Mouse (Mus musculus): Measurements from ENCODE around the gene Atp2a1. TPM values are rescaled to one million over a fixed set of nuclear protein-coding genes. Genes with fewer than 3 reads are reported as not detected.
A peak's percentile ranks its signal among the peaks of the same experiment; 100 is the strongest.

Atp2a1 gene
- polyA plus RNA-seq, 1 experiment from 2014 or later, result 0.45 TPM

GRCm38 (mm10) chr7:126399548-126399947 is 63.4 kb downstream of the Atp2a1 start:
- Histone ChIP-seq H3K4me3 (replicated peaks; ENCODE audit: low read depth, low read length) (no peak overlapping the region), H3K27ac (no peak overlapping the region), H3K36me3 (ENCODE audit: insufficient read depth, low read length) (no peaks in the 10 kb centered on the region), H3K27me3 (ENCODE audit: insufficient read depth, low read length) (no peaks in the 10 kb centered on the region), H3K9ac (ENCODE audit: low read depth, low read length) (no peak overlapping the region), H3K4me2 (ENCODE audit: low read length) (no peak overlapping the region), H3K9me3 (replicated peaks; ENCODE audit: low read length) (no peaks in the 10 kb centered on the region), H3K4me1 (replicated peaks; ENCODE audit: insufficient read depth, low read length) (no peaks in the 10 kb centered on the region)
- peak; percentile 91 for TF ChIP-seq CTCF (IDR thresholded peaks at IDR 0.05; ENCODE audit: low read depth)
- WGBS, result 7% methylated on average over 5 of the region's 5 CpGs
- ATAC-seq (replicated peaks; ENCODE audit: low FRiP score, low read depth) (no peak), DNase-seq (ENCODE audit: low spot score) (peak; percentile 88)

- ATAC-seq (replicated peaks; ENCODE audit: low FRiP score, low read depth), result no peak
- Histone ChIP-seq H3K4me3 (replicated peaks; ENCODE audit: low read depth, low read length) (no peak overlapping the region), H3K4me1 (replicated peaks; ENCODE audit: insufficient read depth, low read length) (no peaks in the 10 kb centered on the region), H3K27ac (no peak overlapping the region), H3K9me3 (replicated peaks; ENCODE audit: low read length) (no peaks in the 10 kb centered on the region), H3K36me3 (ENCODE audit: insufficient read depth, low read length) (no peaks in the 10 kb centered on the region), H3K27me3 (ENCODE audit: insufficient read depth, low read length) (no peaks in the 10 kb centered on the region), H3K9ac (ENCODE audit: low read depth, low read length) (no peak overlapping the region), H3K4me2 (ENCODE audit: low read length) (no peak overlapping the region)
- TF ChIP-seq CTCF (IDR thresholded peaks at IDR 0.05; ENCODE audit: low read depth), result no peak
- 92% methylated on average over 4 of the region's 4 CpGs for WGBS
- DNase-seq (ENCODE audit: low spot score), result no peak
Observed at GRCm38 (mm10) chr7:126397822-126398221, 65.1 kb downstream of the Atp2a1 start.

DNA sequence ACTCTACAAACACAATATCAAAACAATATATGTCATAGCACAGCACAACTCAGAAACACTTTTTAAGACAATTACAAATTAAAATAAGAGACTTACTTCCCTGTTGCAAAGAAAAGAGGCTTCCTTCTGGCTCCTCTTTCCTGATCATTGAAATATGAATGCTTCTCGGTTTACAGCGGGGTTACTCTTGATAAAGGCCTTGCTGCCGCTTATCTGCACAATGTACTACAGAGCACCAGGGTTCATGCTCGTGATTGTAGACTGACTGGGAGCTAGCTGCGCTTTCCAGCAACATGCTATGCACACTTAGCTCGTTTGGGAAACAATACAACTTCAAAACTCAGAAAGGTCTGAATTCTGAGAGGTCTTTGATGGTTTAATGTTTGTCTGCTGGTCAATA is 65.7 kb downstream of the Atp2a1 start:
- H3K9ac ChIP-seq (ENCODE audit: low read depth, low read length), result no peak overlapping the region
- DNase-seq (ENCODE audit: low spot score), result no peak
- no peak for ATAC-seq (replicated peaks; ENCODE audit: low FRiP score, low read depth)

DNA sequence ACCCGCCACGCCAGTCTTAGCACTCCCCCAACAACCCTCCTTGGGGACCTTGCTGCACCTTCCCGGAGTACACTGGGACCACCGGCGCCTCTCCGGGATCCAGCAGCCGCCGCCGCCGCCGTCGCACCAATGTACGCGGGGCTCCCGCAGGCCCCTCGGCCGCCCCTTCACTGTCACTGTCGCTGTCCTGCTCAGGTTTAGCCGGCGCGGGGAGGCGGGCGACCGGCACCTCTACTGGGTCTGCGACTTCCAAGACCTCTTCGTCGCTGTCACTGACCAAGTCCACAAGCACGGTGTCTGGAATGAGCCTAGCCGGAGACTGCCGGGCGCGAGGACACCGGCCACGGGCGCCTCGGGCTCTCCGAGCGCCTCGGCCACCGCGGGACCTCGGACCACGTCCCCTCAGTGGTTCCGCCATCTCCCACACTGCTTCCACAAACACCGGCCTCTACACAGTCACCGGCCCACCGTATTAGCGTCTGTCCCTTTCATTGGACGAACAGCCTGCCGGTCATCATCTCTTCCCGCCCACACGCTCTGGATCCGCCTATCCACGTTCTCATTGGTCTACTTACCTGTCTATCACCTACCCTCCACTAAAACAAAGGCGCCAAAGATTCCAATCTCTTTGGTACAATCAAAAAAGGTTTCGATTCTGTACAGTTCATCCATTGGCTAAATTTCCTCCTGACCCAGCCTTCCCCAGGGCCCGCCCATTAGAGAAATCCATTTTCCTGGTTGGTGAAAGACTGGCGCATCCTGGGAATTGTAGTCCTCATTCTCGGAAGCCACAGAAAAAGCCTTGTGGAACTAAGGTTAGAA is 66.4 kb downstream of the Atp2a1 start, which contains the start of gene Nfatc2ip:
Gene Nfatc2ip (minus strand): TSS at position 440 of the 822 bp plus-strand sequence.
- H3K9me3 ChIP-seq (replicated peaks; ENCODE audit: low read length), result no peaks in the 10 kb centered on the region
- no peaks in the 10 kb centered on the region for H3K4me1 ChIP-seq (replicated peaks; ENCODE audit: insufficient read depth, low read length)
- peak within 1 kb of the TSS; percentile 96 for H3K4me2 ChIP-seq (ENCODE audit: low read length)
- ATAC-seq (replicated peaks; ENCODE audit: low FRiP score, low read depth) (peak; percentile 100), DNase-seq (ENCODE audit: low spot score) (peak; percentile 100)
- peak within 1 kb of the TSS; percentile 89 for H3K4me3 ChIP-seq (replicated peaks; ENCODE audit: low read depth, low read length)
- H3K27me3 ChIP-seq (ENCODE audit: insufficient read depth, low read length), result no peaks in the 10 kb centered on the region
- H3K36me3 ChIP-seq (ENCODE audit: insufficient read depth, low read length), result no peaks in the 10 kb centered on the region
- under 1% methylated on average over 59 of the region's 59 CpGs for WGBS
- H3K27ac ChIP-seq, result no peak within 1 kb of the TSS
- H3K9ac ChIP-seq (ENCODE audit: low read depth, low read length), result peak within 1 kb of the TSS; percentile 84
- no peak for TF ChIP-seq CTCF (IDR thresholded peaks at IDR 0.05; ENCODE audit: low read depth)

More for the DNA sequence above, 65.7 kb downstream of the Atp2a1 start:
- H3K36me3 ChIP-seq (ENCODE audit: insufficient read depth, low read length), result no peaks in the 10 kb centered on the region
- no peaks in the 10 kb centered on the region for H3K9me3 ChIP-seq (replicated peaks; ENCODE audit: low read length)
- H3K27ac ChIP-seq, result no peak overlapping the region
- H3K4me2 ChIP-seq (ENCODE audit: low read length), result no peak overlapping the region
- no peak overlapping the region for H3K4me3 ChIP-seq (replicated peaks; ENCODE audit: low read depth, low read length)
- no peaks in the 10 kb centered on the region for H3K27me3 ChIP-seq (ENCODE audit: insufficient read depth, low read length)
- H3K4me1 ChIP-seq (replicated peaks; ENCODE audit: insufficient read depth, low read length), result no peaks in the 10 kb centered on the region
- 58% methylated on average over 6 of the region's 6 CpGs for WGBS
- TF ChIP-seq CTCF (IDR thresholded peaks at IDR 0.05; ENCODE audit: low read depth), result no peak

Other genes with a start within 250 kb of the Atp2a1 start
- 17.7 and 19.7 TPM in 2 replicates for gene Sbk1, start 190.5 kb downstream of the Atp2a1 start, polyA plus RNA-seq (2015; fragmentation: Nextera tagmentation; extraction: Ambion mirVana)
- 0.93 and 1.1 TPM in 2 replicates for gene Lat, start 93.5 kb downstream of the Atp2a1 start, polyA plus RNA-seq (2015; fragmentation: Nextera tagmentation; extraction: Ambion mirVana)
- 57.6 and 62.8 TPM in 2 replicates for gene Spns1, start 85.7 kb downstream of the Atp2a1 start, polyA plus RNA-seq (2015; fragmentation: Nextera tagmentation; extraction: Ambion mirVana)
- 2.0 and 2.5 TPM in 2 replicates for gene Nfatc2ip, start 66.4 kb downstream of the Atp2a1 start, polyA plus RNA-seq (2015; fragmentation: Nextera tagmentation; extraction: Ambion mirVana)
- 0.10 and 0.16 TPM in 2 replicates for gene Cd19, start 48.2 kb downstream of the Atp2a1 start, polyA plus RNA-seq (2015; fragmentation: Nextera tagmentation; extraction: Ambion mirVana)
- gene Rabep2, start 34.3 kb downstream of the Atp2a1 start, polyA plus RNA-seq (2015; fragmentation: Nextera tagmentation; extraction: Ambion mirVana), result 29.7 and 31.7 TPM in 2 replicates
- gene Sh2b1, start 12.3 kb upstream of the Atp2a1 start, polyA plus RNA-seq (2015; fragmentation: Nextera tagmentation; extraction: Ambion mirVana), result 44.1 and 44.8 TPM in 2 replicates
- 117 and 134 TPM in 2 replicates for gene Tufm, start 24.3 kb upstream of the Atp2a1 start, polyA plus RNA-seq (2015; fragmentation: Nextera tagmentation; extraction: Ambion mirVana)
- 30.2 and 30.3 TPM in 2 replicates for gene Atxn2l, start 40.3 kb upstream of the Atp2a1 start, polyA plus RNA-seq (2015; fragmentation: Nextera tagmentation; extraction: Ambion mirVana)
- 213 and 217 TPM in 2 replicates for gene Eif3c, start 103.3 kb upstream of the Atp2a1 start, polyA plus RNA-seq (2015; fragmentation: Nextera tagmentation; extraction: Ambion mirVana)
- 1.2 and 1.3 TPM in 2 replicates for gene Apobr, start 121.8 kb upstream of the Atp2a1 start, polyA plus RNA-seq (2015; fragmentation: Nextera tagmentation; extraction: Ambion mirVana)
- 34.4 and 36.9 TPM in 2 replicates for gene Cln3, start 122.7 kb upstream of the Atp2a1 start, polyA plus RNA-seq (2015; fragmentation: Nextera tagmentation; extraction: Ambion mirVana)
- gene Il27, start 131.8 kb upstream of the Atp2a1 start, polyA plus RNA-seq (2015; fragmentation: Nextera tagmentation; extraction: Ambion mirVana), result not detected in 2 replicates
- 24.5 and 24.8 TPM in 2 replicates for gene Nupr1, start 167.8 kb upstream of the Atp2a1 start, polyA plus RNA-seq (2015; fragmentation: Nextera tagmentation; extraction: Ambion mirVana)
- gene Sgf29, start 186.2 kb upstream of the Atp2a1 start, polyA plus RNA-seq (2015; fragmentation: Nextera tagmentation; extraction: Ambion mirVana), result 37.8 and 38.6 TPM in 2 replicates
- 13.4 and 17.3 TPM in 2 replicates for gene Sult1a1, start 213.3 kb upstream of the Atp2a1 start, polyA plus RNA-seq (2015; fragmentation: Nextera tagmentation; extraction: Ambion mirVana)
- gene Bola2, start 232.3 kb upstream of the Atp2a1 start, polyA plus RNA-seq (2015; fragmentation: Nextera tagmentation; extraction: Ambion mirVana), result 140 and 145 TPM in 2 replicates
- gene Slx1b, start 232.7 kb upstream of the Atp2a1 start, polyA plus RNA-seq (2015; fragmentation: Nextera tagmentation; extraction: Ambion mirVana), result 7.1 and 9.0 TPM in 2 replicates
- gene Coro1a, start 244.7 kb upstream of the Atp2a1 start, polyA plus RNA-seq (2015; fragmentation: Nextera tagmentation; extraction: Ambion mirVana), result 13.1 and 14.6 TPM in 2 replicates

All from kidney, postnatal 0 days (tissue).